9 mouse cellular contexts compared by ENCODE assay signal in the genomic region with DNA sequence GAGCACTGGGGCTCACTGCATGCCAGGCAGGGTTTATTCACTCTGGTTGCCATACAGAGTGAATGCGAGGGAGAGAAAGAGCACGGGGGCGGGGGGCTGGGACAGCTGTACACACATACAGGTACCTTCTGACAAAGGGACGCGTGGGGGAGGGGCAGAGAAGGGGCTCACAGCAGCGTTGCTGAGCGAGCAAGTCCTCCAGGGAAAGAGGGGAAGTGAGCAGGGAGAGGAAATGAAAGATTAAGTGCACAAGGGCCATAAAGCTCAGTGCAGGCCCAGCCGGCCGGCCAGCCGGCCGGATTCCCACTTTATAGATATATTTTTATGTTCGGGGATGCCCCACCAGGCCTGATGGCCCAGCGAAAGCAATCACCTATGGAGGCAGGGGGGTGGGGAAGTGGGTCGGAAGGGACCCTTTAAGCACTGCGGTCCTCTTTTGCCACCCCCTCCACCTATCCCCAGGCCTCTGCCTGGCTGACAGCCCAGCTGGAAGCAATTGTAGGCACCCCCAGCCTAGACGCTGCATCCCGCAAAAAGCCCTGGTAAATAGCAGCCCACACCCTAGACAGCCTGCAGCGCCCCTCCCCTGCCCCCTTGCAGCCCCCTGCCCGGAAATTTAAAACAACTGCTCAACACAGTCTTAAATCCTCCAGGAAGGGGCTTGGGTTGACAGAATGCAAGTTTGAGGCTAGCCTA. TPM values are rescaled to one million over a fixed set of nuclear protein-coding genes. Genes with fewer than 3 reads are reported as not detected.
DNase-seq lines count a peak whose midpoint lies in the region; ATAC-seq and TF ChIP-seq lines count a peak whose summit lies in the region.
"Had no signal": no experiment of that assay in that cellular context is flagged by ENCODE, and none has a peak within 500 bp of the region (broad histone marks: within the 10 kb centered on the region; RNA-seq: fewer than 3 reads in every experiment).

No protein-coding gene starts in this region.

- no peak overlapping the region for H3K4me3 ChIP-seq in kidney, adult 2 months (ENCODE audit: insufficient read depth, low read depth, low read length)
- H3K4me3 ChIP-seq in intestine, embryonic 14.5 days (ENCODE audit: low read depth, low read length): no peak overlapping the region
- no peak overlapping the region for H3K4me3 ChIP-seq in midbrain, embryonic 14.5 days (replicated peaks; ENCODE audit: low read depth, low read length)

- H3K27me3 ChIP-seq in kidney, adult 2 months (replicated peaks; ENCODE audit: control insufficient read depth, insufficient read depth, low read length): no peaks in the 10 kb centered on the region
- no peaks in the 10 kb centered on the region for H3K27me3 ChIP-seq in intestine, embryonic 14.5 days (replicated peaks; ENCODE audit: control insufficient read depth, insufficient read depth, low read length)
- no peaks in the 10 kb centered on the region for H3K27me3 ChIP-seq in midbrain, embryonic 14.5 days (ENCODE audit: control insufficient read depth, insufficient read depth, low read length)

- peak; percentile 20 for DNase-seq in kidney, adult 2 months
- DNase-seq in kidney, adult 18-20 months: no peak
- peak; percentile 70 for DNase-seq in embryo, embryonic 11.5 days (ENCODE audit: low read depth, low spot score)
- peak; percentile 74 for DNase-seq in intestine, embryonic 14.5 days (ENCODE audit: low spot score)
- DNase-seq in midbrain, embryonic 14.5 days: peak; percentile 71
- DNase-seq in cerebellum, postnatal 14 days: no peak
- DNase-seq in adrenal gland, postnatal 4 days (ENCODE audit: low spot score in 2 of 2): no peak
- no peak for DNase-seq in left cerebral cortex, adult 8-10 months (ENCODE audit: low spot score in 2 of 2)

- no peak for TF ChIP-seq POLR2A in kidney, adult 2 months (IDR thresholded peaks at IDR 0.05; ENCODE audit: low read depth, low read length)

- H3K4me1 ChIP-seq in kidney, adult 2 months (ENCODE audit: control insufficient read depth, insufficient read depth, low read length): peaks cover 3% of the 10 kb centered on the region; the same call in 1 of the 2 replicates
- peaks cover 57% of the 10 kb centered on the region for H3K4me1 ChIP-seq in intestine, embryonic 14.5 days (replicated peaks; ENCODE audit: control insufficient read depth, insufficient read depth, low read length)
- H3K4me1 ChIP-seq in midbrain, embryonic 14.5 days (ENCODE audit: control insufficient read depth, insufficient read depth, low read length): peaks cover 23% of the 10 kb centered on the region

- ATAC-seq in intestine, embryonic 14.5 days (replicated peaks; ENCODE audit: low FRiP score, low TSS enrichment, low read depth): no peak
- ATAC-seq in midbrain, embryonic 14.5 days (ENCODE audit: low FRiP score, low TSS enrichment): 0 out of 2 replicates have a peak, but pooled peaks have one; percentile 12

- H3K27ac ChIP-seq in kidney, adult 2 months (ENCODE audit: insufficient read depth, low read depth, low read length): no peak overlapping the region
- H3K27ac ChIP-seq in intestine, embryonic 14.5 days (ENCODE audit: low read depth): peak overlapping the region; percentile 74
- peak overlapping the region; percentile 74 for H3K27ac ChIP-seq in midbrain, embryonic 14.5 days (replicated peaks; ENCODE audit: low read depth, low read length)

- H3K36me3 ChIP-seq in kidney, adult 2 months (ENCODE audit: control insufficient read depth, insufficient read depth, low read length): no peaks in the 10 kb centered on the region
- H3K36me3 ChIP-seq in intestine, embryonic 14.5 days (ENCODE audit: control insufficient read depth, insufficient read depth, low read length): no peaks in the 10 kb centered on the region
- H3K36me3 ChIP-seq in midbrain, embryonic 14.5 days (ENCODE audit: control insufficient read depth, insufficient read depth, low read length): no peaks in the 10 kb centered on the region
- H3K36me3 ChIP-seq: G1E had no signal

- no peak overlapping the region for H3K4me2 ChIP-seq in intestine, embryonic 14.5 days (ENCODE audit: low read length)
- no peak overlapping the region for H3K4me2 ChIP-seq in midbrain, embryonic 14.5 days (ENCODE audit: low read length)

- H3K9ac ChIP-seq in intestine, embryonic 14.5 days (ENCODE audit: low read length): no peak overlapping the region
- no peak overlapping the region; the same call in 1 of the 2 replicates for H3K9ac ChIP-seq in midbrain, embryonic 14.5 days (replicated peaks; ENCODE audit: low read length)

- WGBS in kidney, adult 2 months: 53% methylated on average over 19 of the region's 19 CpGs
- 4% methylated on average over 19 of the region's 19 CpGs for WGBS in intestine, embryonic 14.5 days
- 13% methylated on average over 19 of the region's 19 CpGs for WGBS in midbrain, embryonic 14.5 days

- no peaks in the 10 kb centered on the region for H3K9me3 ChIP-seq in intestine, embryonic 14.5 days (ENCODE audit: control insufficient read depth, low read length)
- no peaks in the 10 kb centered on the region for H3K9me3 ChIP-seq in midbrain, embryonic 14.5 days (ENCODE audit: control insufficient read depth, low read length)
- H3K9me3 ChIP-seq: G1E had no signal

- TF ChIP-seq CTCF in kidney, adult 2 months (conservative IDR thresholded peaks at IDR 0.05; ENCODE audit: insufficient read depth, insufficient read length, low read depth, low read length): no peak

RNA-seq across cellular contexts. Expression of gene Ssbp3, which starts 44.9 kb away (rescaled TPM):
- polyA plus RNA-seq in kidney, adult 2 months (2012; rRNA removed): 44.6 and 48.6 TPM in 2 replicates
- polyA plus RNA-seq in intestine, embryonic 14.5 days (2014; fragmentation: Nextera tagmentation; extraction: Ambion mirVana): 73.2 and 76.2 TPM in 2 replicates
- polyA plus RNA-seq in midbrain, embryonic 14.5 days (2014; fragmentation: Nextera tagmentation; extraction: Ambion mirVana): 147 and 187 TPM in 2 replicates
- 100 to 1,000 TPM in 1 of 2 experiments, 10 to 100 TPM in 1; 95.2 to 103 TPM for total RNA-seq in adrenal gland, postnatal 4 days (2021)
- total RNA-seq in left cerebral cortex, adult 8-10 months (2022): 100 to 1,000 TPM; 171 to 199 (median 187) TPM

Comparison
In these comparisons a context has a peak if more than half of its experiments do, and no peak if none do; other contexts are left out.
1. DNase-seq: peak in kidney, adult 2 months (single experiment), embryo, embryonic 11.5 days (single experiment), intestine, embryonic 14.5 days (single experiment) and midbrain, embryonic 14.5 days (single experiment); none in kidney, adult 18-20 months (single experiment), cerebellum, postnatal 14 days (0 of 2), adrenal gland, postnatal 4 days (0 of 2) and left cerebral cortex, adult 8-10 months (0 of 2).